Mouse (Mus musculus) kidney, embryonic 15.5 days (tissue): ENCODE measurements around the gene Bok. TPM values are rescaled to one million over a fixed set of nuclear protein-coding genes. Genes with fewer than 3 reads are reported as not detected.
A peak's percentile ranks its signal among the peaks of the same experiment; 100 is the strongest.
"Not testable (repeated sequence)": the region's sequence is repeated elsewhere in the genome, so short reads cannot be mapped to it uniquely, and the experiment has no call there.

Source experiments
- ATAC-seq: fragments of 200-750 bp; cut with Nextera tagmentation; replicated peaks from 2 replicates; pipeline ENCODE4 v1.8.0; 2017; ENCODE audit warnings: moderate TSS enrichment; ENCODE audit not compliant: low FRiP score
- H3K27ac ChIP-seq: fragments of 300-500 bp; sonication (generic); 2 replicates; pipeline ENCODE4 v1.5.1; 2015; ENCODE audit warnings: mild to moderate bottlenecking, inconsistent platforms
- H3K27me3 ChIP-seq: fragments of 300-500 bp; sonication (generic); 2 replicates; pipeline ENCODE4 v1.6.1; 2015; ENCODE audit warnings: inconsistent platforms
- H3K36me3 ChIP-seq: fragments of 300-500 bp; sonication (generic); 2 replicates; pipeline ENCODE4 v1.6.1; 2015; ENCODE audit warnings: inconsistent platforms
- H3K4me1 ChIP-seq: fragments of 300-500 bp; sonication (generic); 2 replicates; pipeline ENCODE4 v1.6.1; 2015; ENCODE audit warnings: inconsistent platforms
- H3K4me2 ChIP-seq: fragments of 300-500 bp; sonication (generic); 2 replicates; pipeline ENCODE4 v1.6.1; 2015; ENCODE audit warnings: moderate library complexity, mild to moderate bottlenecking, inconsistent platforms
- H3K4me3 ChIP-seq: fragments of 300-500 bp; sonication (generic); replicated peaks from 2 replicates; pipeline ENCODE4 v1.5.1; 2015; ENCODE audit warnings: mild to moderate bottlenecking, inconsistent platforms
- H3K9ac ChIP-seq: fragments of 300-500 bp; sonication (generic); 2 replicates; pipeline ENCODE4 v1.6.1; 2015; ENCODE audit warnings: mild to moderate bottlenecking, inconsistent platforms
- H3K9me3 ChIP-seq: fragments of 300-500 bp; sonication (generic); replicated peaks from 2 replicates; pipeline ENCODE4 v1.6.1; 2016; ENCODE audit warnings: inconsistent platforms
- WGBS: fragments of 180-500 bp; shearing (Covaris S2); methylation state at CpG from one replicate; pipeline ENCODE4 v1.1.7; 2015; ENCODE audit warnings: mixed read lengths; 5-methylcytosine and 5-hydroxymethylcytosine counted together
- polyA plus RNA-seq: library from polyadenylated mRNA; unstranded; fragments of >200 nt; fragmentation: Nextera tagmentation; extraction: Ambion mirVana; gene quantifications from 2 replicates; pipeline ENCODE4 v1.2.1, GENCODE M21; 2015

Bok gene
- polyA plus RNA-seq: 79.2 and 92.8 TPM in 2 replicates

DNA sequence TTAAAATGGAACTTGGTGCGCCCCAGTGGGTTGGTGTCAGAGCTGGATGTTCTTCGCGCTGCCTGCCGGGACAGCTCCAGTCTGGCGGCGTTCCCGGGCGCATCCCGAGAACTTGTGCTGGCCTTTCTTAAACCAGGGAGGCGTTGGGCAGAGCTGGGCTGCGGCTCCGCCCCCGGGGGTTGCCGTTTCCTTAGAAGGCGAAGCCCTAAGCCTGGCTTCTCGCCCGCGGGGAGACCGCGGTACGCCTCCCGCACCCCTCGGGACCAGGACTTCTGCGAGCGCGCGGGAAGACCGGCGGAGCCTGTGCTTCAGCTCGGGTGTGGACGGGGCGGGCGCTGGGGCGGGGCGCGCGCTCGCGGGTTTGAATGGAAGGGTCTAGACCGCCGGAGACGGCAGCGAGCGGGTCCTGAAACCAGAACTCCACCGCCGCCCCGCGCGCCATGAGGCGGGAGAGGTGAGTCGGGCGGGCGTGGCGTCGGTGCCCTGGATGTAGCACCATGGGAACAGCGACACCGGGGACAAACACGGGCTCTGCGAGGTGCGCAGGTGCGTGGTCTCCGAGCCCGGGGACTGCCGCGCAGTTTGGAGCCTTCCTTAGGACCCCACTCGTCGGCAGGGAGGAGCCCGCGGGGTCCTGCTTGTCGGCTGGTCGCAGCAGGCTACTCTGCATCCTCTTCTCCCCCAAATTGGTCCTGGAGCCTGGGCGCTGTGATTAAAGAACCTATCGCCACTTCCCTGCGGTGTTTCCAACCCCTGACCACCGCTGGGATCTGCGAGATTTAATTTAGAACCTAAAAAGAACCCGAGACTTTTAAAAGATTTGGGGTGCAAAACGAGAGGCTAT, at the start of gene Bok:
TSS of gene Bok (plus strand) at position 260 of the 844 bp plus-strand sequence.
- under 1% methylated on average over 78 of the region's 78 CpGs for WGBS
- H3K9ac ChIP-seq: peak within 1 kb of the TSS; percentile 66
- no peaks in the 10 kb centered on the region for H3K9me3 ChIP-seq
- peak within 1 kb of the TSS; percentile 59 for H3K4me3 ChIP-seq
- peak within 1 kb of the TSS; percentile 94 for H3K4me2 ChIP-seq
- H3K4me1 ChIP-seq: peaks cover 26% of the 10 kb centered on the region
- peak; percentile 61 for ATAC-seq
- H3K36me3 ChIP-seq: peaks cover 7% of the 10 kb centered on the region
- peaks cover 3% of the 10 kb centered on the region; the same call in 1 of the 2 replicates for H3K27me3 ChIP-seq
- H3K27ac ChIP-seq: peak within 1 kb of the TSS; percentile 93

DNA sequence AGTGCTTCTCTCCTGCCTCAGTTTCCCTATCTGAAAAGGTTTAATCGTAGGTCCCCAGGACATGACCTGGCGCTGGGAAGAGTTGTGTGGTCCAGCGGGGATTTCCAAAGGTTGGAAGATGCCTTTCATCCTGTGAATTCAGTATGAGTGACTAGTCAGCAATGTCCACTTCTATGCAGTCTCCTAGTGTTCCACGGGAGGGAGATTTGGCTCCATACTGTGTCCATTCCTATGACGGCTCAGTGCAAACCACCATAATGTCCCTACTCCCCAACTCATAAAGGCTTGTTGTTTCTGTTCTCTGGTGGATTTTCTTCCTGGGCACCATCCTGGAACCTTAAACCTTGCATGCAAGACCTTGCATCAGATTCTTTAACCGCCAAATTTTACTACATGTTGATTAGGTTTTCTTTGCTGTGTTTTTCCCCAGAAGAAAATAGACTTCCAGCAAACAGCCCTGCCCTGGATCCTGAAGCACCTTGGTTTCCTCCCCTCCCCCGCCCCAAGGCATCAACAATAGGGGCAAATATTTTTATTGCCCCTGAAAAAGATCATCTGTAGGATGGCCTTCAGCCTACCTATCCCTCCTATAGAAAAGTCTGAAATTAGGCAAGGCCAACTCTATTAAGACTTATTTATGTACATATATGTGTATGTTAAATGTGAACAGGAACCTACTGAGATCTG, 49.1 kb upstream of the Bok start:
- Histone ChIP-seq H3K27me3 (no peaks in the 10 kb centered on the region), H3K4me3 (peak overlapping the region; percentile 99), H3K4me2 (peak overlapping the region; percentile 90), H3K36me3 (peaks cover 10% of the 10 kb centered on the region), H3K27ac (peak overlapping the region; percentile 89), H3K9me3 (no peaks in the 10 kb centered on the region), H3K4me1 (peaks cover 26% of the 10 kb centered on the region), H3K9ac (peak overlapping the region; percentile 62)
- ATAC-seq: peak; percentile 22
- WGBS: 29% methylated on average over 7 of the region's 7 CpGs

DNA sequence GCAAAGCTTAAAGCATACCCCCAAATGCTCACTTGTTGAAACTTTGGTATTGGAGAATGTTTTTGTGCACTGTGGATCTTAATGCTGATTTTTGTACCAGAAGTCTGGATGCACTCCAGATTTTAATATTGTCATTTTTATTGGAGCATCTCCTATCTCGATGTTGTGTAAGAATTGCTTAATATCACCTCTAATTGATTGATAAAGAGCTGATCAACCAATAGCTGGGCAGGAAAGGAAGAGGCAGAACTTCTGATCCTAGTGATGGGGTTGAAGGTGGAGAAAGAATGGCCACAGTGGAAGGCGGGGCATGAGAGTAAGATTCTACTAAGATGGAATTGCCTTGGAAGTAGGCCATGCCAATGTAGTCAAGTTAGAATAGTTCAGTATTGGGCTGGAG, 43.5 kb upstream of the Bok start:
- no peaks in the 10 kb centered on the region for H3K9me3 ChIP-seq
- H3K36me3 ChIP-seq: no peaks in the 10 kb centered on the region
- no peak overlapping the region for H3K9ac ChIP-seq
- H3K27ac ChIP-seq: no peak overlapping the region
- no peak for ATAC-seq
- 88% methylated on average over 2 of the region's 2 CpGs for WGBS
- no peaks in the 10 kb centered on the region for H3K4me1 ChIP-seq
- H3K4me2 ChIP-seq: no peak overlapping the region
- H3K4me3 ChIP-seq: no peak overlapping the region
- no peaks in the 10 kb centered on the region for H3K27me3 ChIP-seq

DNA sequence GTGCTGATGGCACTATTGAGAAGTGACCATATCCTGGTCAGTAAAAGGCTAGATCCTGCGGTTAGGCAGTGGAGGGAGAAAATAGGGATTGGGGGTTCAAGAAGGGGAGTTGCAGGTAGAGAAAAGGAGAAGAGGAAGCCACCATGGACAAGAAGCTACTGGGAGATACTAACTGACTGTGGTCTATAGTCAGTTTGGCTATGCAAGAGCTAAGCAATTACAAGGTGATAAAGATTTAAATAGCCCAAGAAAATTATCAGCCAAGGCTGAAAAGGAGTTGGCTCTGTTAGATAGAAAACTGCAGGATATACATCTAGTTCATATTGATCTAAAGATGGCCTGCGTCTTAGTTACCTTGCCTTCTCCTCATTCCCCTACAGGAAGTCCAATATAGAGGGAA, 42.8 kb upstream of the Bok start:
- no peaks in the 10 kb centered on the region for H3K36me3 ChIP-seq
- no peaks in the 10 kb centered on the region for H3K4me1 ChIP-seq
- no peak overlapping the region for H3K27ac ChIP-seq
- no peaks in the 10 kb centered on the region for H3K9me3 ChIP-seq
- 89% methylated on average over 2 of the region's 2 CpGs for WGBS
- H3K9ac ChIP-seq: no peak overlapping the region
- no peak overlapping the region for H3K4me2 ChIP-seq
- no peak overlapping the region for H3K4me3 ChIP-seq
- no peak for ATAC-seq
- H3K27me3 ChIP-seq: no peaks in the 10 kb centered on the region

DNA sequence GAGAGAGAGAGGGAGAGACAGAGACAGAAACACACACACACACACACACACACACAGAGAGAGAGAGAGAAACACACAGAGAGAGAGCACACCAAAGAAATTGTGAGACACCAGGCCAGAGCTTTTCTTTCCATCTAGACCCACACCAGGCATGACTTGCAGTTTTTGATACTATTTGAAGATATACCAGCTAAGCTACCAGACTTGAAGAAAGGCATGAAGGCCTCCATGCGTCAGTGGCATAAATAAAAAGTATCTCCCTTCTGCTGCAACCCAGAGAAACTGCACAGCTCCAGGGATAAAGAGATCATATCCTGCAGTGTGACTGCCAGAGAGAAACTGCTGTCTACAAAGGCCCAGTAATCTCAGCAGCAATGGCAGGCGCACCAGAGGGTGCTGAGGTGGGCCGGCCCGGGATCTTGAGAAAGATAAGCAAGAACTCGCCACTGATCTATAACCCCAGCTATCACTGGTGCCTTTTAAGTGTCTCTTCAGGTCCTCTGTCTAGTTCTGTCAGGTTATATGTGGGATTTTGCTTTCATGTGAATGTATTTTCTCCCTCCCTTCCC, 35.8 kb upstream of the Bok start:
- Histone ChIP-seq H3K4me3 (no peak overlapping the region), H3K36me3 (no peaks in the 10 kb centered on the region), H3K9me3 (no peaks in the 10 kb centered on the region; the same call in 1 of the 2 replicates), H3K4me1 (peaks cover under 1% of the 10 kb centered on the region; the same call in 1 of the 2 replicates), H3K4me2 (no peak overlapping the region), H3K9ac (no peak overlapping the region), H3K27ac (no peak overlapping the region), H3K27me3 (no peaks in the 10 kb centered on the region)
- 69% methylated on average over 5 of the region's 5 CpGs for WGBS
- no peak for ATAC-seq

DNA sequence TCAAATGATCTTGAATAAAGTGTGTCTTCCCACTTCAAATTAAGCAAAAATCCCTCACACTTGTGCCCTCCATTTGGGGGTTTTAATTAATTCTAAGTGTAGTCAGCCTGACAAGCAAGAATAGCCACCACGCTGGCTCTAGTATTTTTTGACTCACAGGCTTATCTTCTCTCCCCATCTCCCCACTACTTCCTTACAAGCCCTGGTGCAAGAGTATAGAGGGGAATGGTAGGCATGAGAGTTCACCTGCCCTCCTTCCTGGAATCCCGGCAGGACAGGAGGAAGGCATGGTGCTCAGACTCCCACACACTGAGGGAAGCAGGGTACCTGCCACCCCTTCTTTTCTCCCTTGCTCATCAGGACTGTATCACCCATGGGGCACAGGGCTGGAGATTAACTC, 31.2 kb upstream of the Bok start:
- H3K9me3 ChIP-seq: no peaks in the 10 kb centered on the region; the same call in 1 of the 2 replicates
- H3K4me1 ChIP-seq: peaks cover 4% of the 10 kb centered on the region; the same call in 1 of the 2 replicates
- no peak overlapping the region for H3K9ac ChIP-seq
- H3K4me2 ChIP-seq: no peak overlapping the region
- H3K36me3 ChIP-seq: no peaks in the 10 kb centered on the region
- H3K27ac ChIP-seq: peak overlapping the region; percentile 42; the same call in 1 of the 2 replicates
- no peaks in the 10 kb centered on the region for H3K27me3 ChIP-seq
- 29% methylated on average over 2 of the region's 2 CpGs for WGBS
- no peak overlapping the region for H3K4me3 ChIP-seq
- no peak for ATAC-seq

DNA sequence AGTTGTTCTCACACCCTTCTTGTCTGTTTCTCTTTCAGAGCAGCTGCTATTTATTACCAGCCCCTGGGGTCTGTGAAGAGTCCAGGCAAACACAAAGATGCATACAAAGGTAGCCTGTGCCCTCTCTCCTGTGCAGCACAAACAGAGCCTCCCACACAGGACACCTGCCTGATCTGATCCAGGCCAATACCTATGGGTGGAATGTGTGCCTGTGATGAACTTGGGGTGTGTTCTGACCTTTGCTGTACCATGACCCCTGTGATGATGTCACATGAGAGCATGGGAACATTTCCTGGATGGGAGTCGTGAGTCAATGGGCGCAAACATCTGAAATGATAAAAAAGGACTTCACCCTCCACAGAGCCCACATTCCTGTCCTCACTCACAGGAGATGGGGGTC, 30.7 kb upstream of the Bok start:
- Histone ChIP-seq H3K36me3 (no peaks in the 10 kb centered on the region), H3K9me3 (no peaks in the 10 kb centered on the region; the same call in 1 of the 2 replicates), H3K9ac (no peak overlapping the region), H3K4me1 (peaks cover 4% of the 10 kb centered on the region; the same call in 1 of the 2 replicates), H3K27ac (0 out of 2 replicates have a peak overlapping the region, but pooled peaks have one; percentile 42), H3K4me3 (no peak overlapping the region), H3K4me2 (no peak overlapping the region), H3K27me3 (no peaks in the 10 kb centered on the region)
- WGBS: 61% methylated on average over 2 of the region's 2 CpGs
- no peak for ATAC-seq

DNA sequence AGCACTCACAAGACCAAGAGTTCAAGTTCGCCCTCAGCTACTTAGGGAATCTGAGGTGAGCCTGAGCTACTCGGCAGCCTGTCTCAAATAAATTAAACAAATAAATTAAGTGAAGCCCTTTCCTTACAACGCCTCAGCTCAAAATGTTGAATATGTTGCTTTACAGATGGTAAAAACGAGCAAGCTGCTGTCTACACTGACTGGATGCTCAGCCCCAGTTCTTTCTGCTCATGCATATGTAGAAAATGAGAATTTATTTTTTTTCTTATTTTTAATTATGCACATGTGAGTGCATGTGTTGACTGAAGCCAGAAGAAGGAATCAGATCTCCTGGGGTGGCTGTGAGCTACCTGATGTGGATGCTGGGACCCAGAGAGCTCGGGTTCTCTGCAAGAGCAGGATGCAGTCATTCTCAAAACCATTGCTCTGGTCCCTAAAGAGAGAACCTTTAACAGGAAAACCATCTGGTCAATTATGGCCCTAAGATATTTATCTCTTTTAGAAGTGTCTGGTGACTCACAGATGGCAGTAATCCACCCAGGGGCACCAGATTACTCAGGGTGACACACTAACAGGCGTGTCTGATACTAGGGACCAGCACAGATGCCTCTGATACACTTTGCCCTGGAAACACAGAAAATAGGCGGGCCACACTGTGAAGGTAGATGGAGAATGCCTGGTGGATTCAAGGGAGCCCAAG, 29.0 kb upstream of the Bok start:
- no peak for ATAC-seq
- Histone ChIP-seq H3K27me3 (no peaks in the 10 kb centered on the region), H3K9me3 (no peaks in the 10 kb centered on the region; the same call in 1 of the 2 replicates), H3K27ac (no peak overlapping the region), H3K4me2 (no peak overlapping the region), H3K4me1 (peaks cover 4% of the 10 kb centered on the region; the same call in 1 of the 2 replicates), H3K9ac (no peak overlapping the region), H3K4me3 (no peak overlapping the region), H3K36me3 (no peaks in the 10 kb centered on the region)
- WGBS: 68% methylated on average over 7 of the region's 7 CpGs

DNA sequence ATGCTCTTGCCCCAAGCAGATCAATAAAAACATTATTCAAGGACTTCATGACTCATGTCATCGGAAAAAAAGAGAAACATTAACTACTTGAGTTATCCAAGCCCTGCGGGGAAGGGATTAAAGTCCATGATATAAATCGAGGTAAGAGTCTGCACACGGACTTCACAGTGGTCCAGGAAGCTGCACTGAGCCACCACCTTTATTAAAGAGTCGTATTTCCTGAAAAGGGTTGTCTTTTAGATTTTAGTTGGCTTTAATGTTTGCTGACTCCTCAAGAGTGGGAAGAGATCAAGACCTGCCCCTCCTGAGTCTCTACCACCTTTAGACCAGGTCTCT, 28.5 kb upstream of the Bok start:
- no peak overlapping the region for H3K9ac ChIP-seq

DNA sequence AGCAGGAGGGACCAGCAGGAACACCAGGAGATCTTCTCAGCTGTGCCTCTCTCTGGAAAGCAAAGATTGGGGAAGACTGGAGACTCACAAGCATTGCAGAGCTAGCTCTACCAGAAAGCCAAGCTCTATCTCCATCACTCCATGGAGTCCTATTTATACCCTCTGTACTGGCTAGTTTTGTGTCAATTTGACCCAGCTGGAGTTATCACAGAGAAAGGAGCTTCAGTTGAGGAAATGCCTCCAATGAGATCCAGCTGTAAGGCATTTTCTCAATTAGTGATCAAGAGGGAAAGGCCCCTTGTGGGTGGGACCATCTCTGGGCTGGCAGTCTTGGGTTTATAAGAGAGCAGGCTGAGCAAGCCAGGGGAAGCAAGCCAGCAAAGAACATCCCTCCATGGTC, 26.9 kb upstream of the Bok start, which contains the start of gene Stk25:
TSS of gene Stk25 (minus strand) at position 101 of the 400 bp plus-strand sequence.
- H3K36me3 ChIP-seq, H3K4me3 ChIP-seq, H3K27ac ChIP-seq, H3K4me1 ChIP-seq, H3K9me3 ChIP-seq, H3K9ac ChIP-seq, H3K27me3 ChIP-seq, ATAC-seq, H3K4me2 ChIP-seq: not testable (repeated sequence)

More for the DNA sequence above, 28.5 kb upstream of the Bok start:
- Histone ChIP-seq H3K27ac (no peak overlapping the region), H3K4me1 (peaks cover 4% of the 10 kb centered on the region; the same call in 1 of the 2 replicates), H3K27me3 (no peaks in the 10 kb centered on the region), H3K9me3 (no peaks in the 10 kb centered on the region), H3K4me2 (no peak overlapping the region), H3K36me3 (no peaks in the 10 kb centered on the region), H3K4me3 (no peak overlapping the region)
- WGBS: 63% methylated on average over 5 of the region's 5 CpGs
- ATAC-seq: no peak

DNA sequence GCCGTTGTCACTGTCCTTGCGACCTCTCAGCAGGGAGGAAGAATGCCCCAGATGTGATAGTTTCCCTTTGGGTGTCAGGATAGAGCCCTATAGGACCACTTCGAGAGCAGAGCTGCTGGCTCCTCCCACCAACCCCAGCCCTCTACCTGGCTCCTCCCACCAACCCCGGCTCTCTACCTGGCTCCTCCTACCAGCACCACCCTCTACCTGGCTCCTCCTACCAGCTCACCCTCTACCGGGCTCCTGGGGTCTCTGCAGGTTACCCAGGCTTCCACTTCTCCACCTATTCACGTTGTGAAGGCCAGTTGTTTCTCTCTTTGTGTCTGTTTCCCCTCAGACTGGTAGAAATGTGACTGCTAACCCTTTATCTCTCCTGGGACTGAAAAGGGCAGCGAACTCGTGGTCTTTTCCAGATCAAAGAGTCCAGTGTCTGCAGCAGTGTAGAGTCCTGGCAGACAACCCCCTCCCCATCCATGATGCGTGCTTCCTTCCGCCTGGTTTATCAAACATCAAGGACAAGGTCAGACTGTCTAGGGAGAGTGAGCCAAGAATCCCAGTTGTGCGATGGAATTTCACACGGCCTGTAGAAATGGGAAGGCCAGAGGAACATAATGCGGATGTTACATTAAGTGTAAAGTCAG, 17.6 kb upstream of the Bok start:
- Histone ChIP-seq H3K27me3 (no peaks in the 10 kb centered on the region), H3K9me3 (no peaks in the 10 kb centered on the region), H3K4me1 (peaks cover 33% of the 10 kb centered on the region), H3K36me3 (no peaks in the 10 kb centered on the region), H3K27ac (peak overlapping the region; percentile 77), H3K4me3 (no peak overlapping the region), H3K9ac (no peak overlapping the region), H3K4me2 (peak overlapping the region; percentile 62)
- peak; percentile 33 for ATAC-seq
- 28% methylated on average over 13 of the region's 13 CpGs for WGBS
